Mouse (Mus musculus) mouse embryonic stem cell (cell line): ENCODE data around the gene Hes2.

Experiments used
- in situ Hi-C, 2 experiments: fragments of 300-500 bp; cut with MboI; formaldehyde crosslinking; loops; 1 replicate in 1 of 2; 3 replicates in 1 of 2; pipeline ENCODE4 v1.14.3; 2019 to 2020; ENCODE audit warnings: low sequenced_read_pairs in 2 of 2, low pct_unique_long_range_greater_than_20kb in 1 of 2, mixed read lengths in 1 of 2; ENCODE audit not compliant: unreplicated experiment in 1 of 2

The Hes2 gene

GRCm38 (mm10) chr4:152130771-152131653 is 27.7 kb upstream of the Hes2 start:
- in situ Hi-C loops, result no loop called here

- in situ Hi-C loops, result no loop called here
Measured at GRCm38 (mm10) chr4:152131809-152132771, 26.6 kb upstream of the Hes2 start.

GRCm38 (mm10) chr4:152132772-152133169 is 25.9 kb upstream of the Hes2 start:
- in situ Hi-C loops, result no loop called here

GRCm38 (mm10) chr4:152133213-152133612 is 25.5 kb upstream of the Hes2 start:
- in situ Hi-C loops, result no loop called here

- in situ Hi-C loops, result no loop called here
Measured at GRCm38 (mm10) chr4:152134507-152134906, 24.2 kb upstream of the Hes2 start.

- in situ Hi-C loops, result no loop called here
Measured at GRCm38 (mm10) chr4:152135363-152135762, 23.3 kb upstream of the Hes2 start.

- in situ Hi-C loops, result no loop called here
Measured at GRCm38 (mm10) chr4:152136112-152136875, 22.4 kb upstream of the Hes2 start.

- in situ Hi-C loops, result no loop called here
Measured at GRCm38 (mm10) chr4:152136876-152137250, 21.8 kb upstream of the Hes2 start.

GRCm38 (mm10) chr4:152138497-152139260 is 20.0 kb upstream of the Hes2 start:
- in situ Hi-C loops, result no loop called here

- in situ Hi-C loops, result no loop called here
Measured at GRCm38 (mm10) chr4:152140441-152140840, 18.2 kb upstream of the Hes2 start.

GRCm38 (mm10) chr4:152141521-152142135 is 17.0 kb upstream of the Hes2 start:
- in situ Hi-C loops, result no loop called here

GRCm38 (mm10) chr4:152143632-152144031 is 15.0 kb upstream of the Hes2 start:
- in situ Hi-C loops, result no loop called here

GRCm38 (mm10) chr4:152145473-152145872 is 13.2 kb upstream of the Hes2 start:
- in situ Hi-C loops, result no loop called here

- in situ Hi-C loops, result no loop called here
Measured at GRCm38 (mm10) chr4:152146033-152146827, 12.4 kb upstream of the Hes2 start.

- in situ Hi-C loops, result no loop called here
Measured at GRCm38 (mm10) chr4:152150546-152150945, 8.1 kb upstream of the Hes2 start.

GRCm38 (mm10) chr4:152151451-152151965 is 7.2 kb upstream of the Hes2 start:
- in situ Hi-C loops, result no loop called here
